In genomic region chr4:13395626-13396025, GRCm38 (mm10) we compare ENCODE assay signal across 17 mouse cellular contexts.
"Had no signal": no experiment of that assay in that cellular context is flagged by ENCODE, and none has a peak within 500 bp of the region (broad histone marks: within the 10 kb centered on the region; RNA-seq: fewer than 3 reads in every experiment).

No protein-coding gene starts in this region.

- H3K4me3 ChIP-seq: kidney, embryonic 15.5 days; left cerebral cortex, adult 2 months; limb, embryonic 10.5 days; liver, embryonic 13.5 days; lung, embryonic 15.5 days; megakaryocyte, embryonic 14.5 days; midbrain, embryonic 15.5 days; neural tube, embryonic 12.5 days; stomach, embryonic 15.5 days had no signal

- ATAC-seq: liver, postnatal 0 days; midbrain, embryonic 15.5 days had no signal

- H3K27me3 ChIP-seq: kidney, embryonic 15.5 days; liver, embryonic 13.5 days; lung, embryonic 15.5 days; megakaryocyte, embryonic 14.5 days; midbrain, embryonic 15.5 days; neural tube, embryonic 12.5 days; stomach, embryonic 15.5 days had no signal

- H3K9me3 ChIP-seq: kidney, embryonic 15.5 days; limb, embryonic 10.5 days; liver, embryonic 13.5 days; lung, embryonic 15.5 days; megakaryocyte, embryonic 14.5 days; midbrain, embryonic 15.5 days; neural tube, embryonic 12.5 days; stomach, embryonic 15.5 days had no signal

- DNase-seq: kidney, postnatal 25 days; liver, embryonic 13.5 days; liver, postnatal 0 days; lung, postnatal 14 days; retina, postnatal 1 day; right cerebral cortex, postnatal 4 days; thymus, postnatal 36 days had no signal

- H3K4me2 ChIP-seq: kidney, embryonic 15.5 days; liver, embryonic 13.5 days; lung, embryonic 15.5 days; midbrain, embryonic 11.5 days; midbrain, embryonic 15.5 days; neural tube, embryonic 12.5 days; stomach, embryonic 15.5 days had no signal

- H3K9ac ChIP-seq: kidney, embryonic 15.5 days; liver, embryonic 13.5 days; liver, postnatal 0 days; lung, embryonic 15.5 days; midbrain, embryonic 15.5 days; neural tube, embryonic 12.5 days; stomach, embryonic 15.5 days had no signal

- H3K4me1 ChIP-seq: kidney, embryonic 15.5 days; liver, embryonic 13.5 days; megakaryocyte, embryonic 14.5 days; neural tube, embryonic 12.5 days; stomach, embryonic 15.5 days had no signal

- H3K27ac ChIP-seq: kidney, embryonic 15.5 days; left cerebral cortex, adult 2 months; limb, embryonic 10.5 days; liver, embryonic 13.5 days; lung, embryonic 15.5 days; macrophage; midbrain, embryonic 15.5 days; neural tube, embryonic 12.5 days; stomach, embryonic 15.5 days had no signal

- H3K36me3 ChIP-seq: kidney, embryonic 15.5 days; limb, embryonic 10.5 days; liver, embryonic 13.5 days; lung, embryonic 15.5 days; midbrain, embryonic 15.5 days; neural tube, embryonic 12.5 days; stomach, embryonic 15.5 days had no signal
